Mouse (Mus musculus): ENCODE measurements around the gene Tceal8. TPM values are rescaled to one million over a fixed set of nuclear protein-coding genes. Genes with fewer than 3 reads are reported as not detected.
"Not testable (repeated sequence)": the region's sequence is repeated elsewhere in the genome, so short reads cannot be mapped to it uniquely, and the experiment has no call there.

Gene Tceal8
- polyA plus RNA-seq, 1 experiment: 72.0 TPM

GRCm38 (mm10) chrX:136144195-136144594, 27.9 kb downstream of the Tceal8 start:
- no peak overlapping the region for H3K27ac ChIP-seq (ENCODE audit: insufficient read depth, low read length)
- H3K4me1 ChIP-seq (ENCODE audit: control insufficient read depth, insufficient read depth, low read length): no peaks in the 10 kb centered on the region
- no peaks in the 10 kb centered on the region for H3K27me3 ChIP-seq (ENCODE audit: control insufficient read depth, insufficient read depth, low read length)
- WGBS: 86% methylated on average over 7 of the region's 7 CpGs
- TF ChIP-seq POLR2A (IDR thresholded peaks at IDR 0.05; ENCODE audit: borderline replicate concordance, insufficient read depth, low read length) (no peak), CTCF (IDR thresholded peaks at IDR 0.05; ENCODE audit: borderline replicate concordance, insufficient read depth, low read depth, low read length) (no peak)
- no peak overlapping the region for H3K4me3 ChIP-seq (replicated peaks; ENCODE audit: insufficient read depth, low read depth, low read length)
- DNase-seq: no peak

- H3K4me3 ChIP-seq (replicated peaks; ENCODE audit: insufficient read depth, low read depth, low read length): no peak overlapping the region
- no peaks in the 10 kb centered on the region for H3K27me3 ChIP-seq (ENCODE audit: control insufficient read depth, insufficient read depth, low read length)
- TF ChIP-seq CTCF (IDR thresholded peaks at IDR 0.05; ENCODE audit: borderline replicate concordance, insufficient read depth, low read depth, low read length) (no peak), POLR2A (IDR thresholded peaks at IDR 0.05; ENCODE audit: borderline replicate concordance, insufficient read depth, low read length) (no peak)
- H3K27ac ChIP-seq (ENCODE audit: insufficient read depth, low read length): no peak overlapping the region
- H3K4me1 ChIP-seq (ENCODE audit: control insufficient read depth, insufficient read depth, low read length): no peaks in the 10 kb centered on the region
- DNase-seq: no peak
- WGBS: 84% methylated on average over 2 of the region's 2 CpGs
Observed at GRCm38 (mm10) chrX:136143711-136144110, 28.4 kb downstream of the Tceal8 start.

GRCm38 (mm10) chrX:136141385-136141784, 30.8 kb downstream of the Tceal8 start:
- no peaks in the 10 kb centered on the region for H3K4me1 ChIP-seq (ENCODE audit: control insufficient read depth, insufficient read depth, low read length)
- H3K4me3 ChIP-seq (replicated peaks; ENCODE audit: insufficient read depth, low read depth, low read length): no peak overlapping the region
- no peak for DNase-seq
- no peak overlapping the region for H3K27ac ChIP-seq (ENCODE audit: insufficient read depth, low read length)
- H3K27me3 ChIP-seq (ENCODE audit: control insufficient read depth, insufficient read depth, low read length): no peaks in the 10 kb centered on the region
- 91% methylated on average over 5 of the region's 5 CpGs for WGBS
- no peak for TF ChIP-seq POLR2A (IDR thresholded peaks at IDR 0.05; ENCODE audit: borderline replicate concordance, insufficient read depth, low read length)
- TF ChIP-seq CTCF (IDR thresholded peaks at IDR 0.05; ENCODE audit: borderline replicate concordance, insufficient read depth, low read depth, low read length): no peak

GRCm38 (mm10) chrX:136139640-136140004, 32.5 kb downstream of the Tceal8 start:
- H3K27me3 ChIP-seq (ENCODE audit: control insufficient read depth, insufficient read depth, low read length); H3K4me1 ChIP-seq (ENCODE audit: control insufficient read depth, insufficient read depth, low read length); H3K27ac ChIP-seq (ENCODE audit: insufficient read depth, low read length): not testable (repeated sequence)
- DNase-seq: peak; percentile 4 to 17
- 11% methylated on average over 5 of the region's 5 CpGs for WGBS
- peak overlapping the region; percentile 55 for H3K4me3 ChIP-seq (replicated peaks; ENCODE audit: insufficient read depth, low read depth, low read length)

- H3K27ac ChIP-seq (ENCODE audit: insufficient read depth, low read length); DNase-seq; H3K27me3 ChIP-seq (ENCODE audit: control insufficient read depth, insufficient read depth, low read length); H3K4me1 ChIP-seq (ENCODE audit: control insufficient read depth, insufficient read depth, low read length): not testable (repeated sequence)
- 12% methylated on average over 20 of the region's 64 CpGs for WGBS
- H3K4me3 ChIP-seq (replicated peaks; ENCODE audit: insufficient read depth, low read depth, low read length): peak within 1 kb of the TSS; percentile 55
Observed at GRCm38 (mm10) chrX:136138827-136139639, 33.1 kb downstream of the Tceal8 start, which contains the start of gene Bex4. Bex4 (plus strand) TSS chrX:136138996.

- TF ChIP-seq CTCF (IDR thresholded peaks at IDR 0.05; ENCODE audit: borderline replicate concordance, insufficient read depth, low read depth, low read length): no peak
- TF ChIP-seq POLR2A (IDR thresholded peaks at IDR 0.05; ENCODE audit: borderline replicate concordance, insufficient read depth, low read length): no peak
- H3K4me1 ChIP-seq (ENCODE audit: control insufficient read depth, insufficient read depth, low read length): no peaks in the 10 kb centered on the region
- H3K27ac ChIP-seq (ENCODE audit: insufficient read depth, low read length): no peak overlapping the region
- no peak for DNase-seq
- WGBS: 86% methylated on average over 4 of the region's 4 CpGs
- no peak overlapping the region for H3K4me3 ChIP-seq (replicated peaks; ENCODE audit: insufficient read depth, low read depth, low read length)
- H3K27me3 ChIP-seq (ENCODE audit: control insufficient read depth, insufficient read depth, low read length): no peaks in the 10 kb centered on the region
Observed at GRCm38 (mm10) chrX:136135559-136135958, 36.6 kb downstream of the Tceal8 start.

GRCm38 (mm10) chrX:136127744-136128064, 44.4 kb downstream of the Tceal8 start:
- TF ChIP-seq POLR2A (IDR thresholded peaks at IDR 0.05; ENCODE audit: borderline replicate concordance, insufficient read depth, low read length) (no peak), CTCF (IDR thresholded peaks at IDR 0.05; ENCODE audit: borderline replicate concordance, insufficient read depth, low read depth, low read length) (peak; percentile 52; the same call in 1 of the 2 replicates)
- no peak overlapping the region for H3K4me3 ChIP-seq (replicated peaks; ENCODE audit: insufficient read depth, low read depth, low read length)
- no peak overlapping the region for H3K27ac ChIP-seq (ENCODE audit: insufficient read depth, low read length)
- 5% methylated on average over 5 of the region's 5 CpGs for WGBS
- peak; percentile 50 to 54 for DNase-seq
- H3K27me3 ChIP-seq (ENCODE audit: control insufficient read depth, insufficient read depth, low read length): no peaks in the 10 kb centered on the region
- no peaks in the 10 kb centered on the region for H3K4me1 ChIP-seq (ENCODE audit: control insufficient read depth, insufficient read depth, low read length)

GRCm38 (mm10) chrX:136127038-136127743, 45.0 kb downstream of the Tceal8 start:
- H3K27ac ChIP-seq (ENCODE audit: insufficient read depth, low read length): no peak overlapping the region
- no peaks in the 10 kb centered on the region for H3K4me1 ChIP-seq (ENCODE audit: control insufficient read depth, insufficient read depth, low read length)
- H3K27me3 ChIP-seq (ENCODE audit: control insufficient read depth, insufficient read depth, low read length): no peaks in the 10 kb centered on the region
- no peak for DNase-seq
- H3K4me3 ChIP-seq (replicated peaks; ENCODE audit: insufficient read depth, low read depth, low read length): no peak overlapping the region
- TF ChIP-seq CTCF (IDR thresholded peaks at IDR 0.05; ENCODE audit: borderline replicate concordance, insufficient read depth, low read depth, low read length) (no peak), POLR2A (IDR thresholded peaks at IDR 0.05; ENCODE audit: borderline replicate concordance, insufficient read depth, low read length) (no peak)
- 71% methylated on average over 8 of the region's 8 CpGs for WGBS

Other genes with a start within 250 kb of the Tceal8 start
- 143 TPM in 2 replicates for gene Arxes2, start 178.5 kb downstream of the Tceal8 start, polyA plus RNA-seq (2012; rRNA removed)
- gene Arxes1, start 139.0 kb downstream of the Tceal8 start, polyA plus RNA-seq (2012; rRNA removed): 36.7 and 40.0 TPM in 2 replicates
- gene Bex2, start 104.1 kb downstream of the Tceal8 start, polyA plus RNA-seq (2012; rRNA removed): 291 and 304 TPM in 2 replicates
- 0.05 and 0.10 TPM in 2 replicates for gene Nxf3, start 87.1 kb downstream of the Tceal8 start, polyA plus RNA-seq (2012; rRNA removed)
- gene Bex4, start 33.3 kb downstream of the Tceal8 start, polyA plus RNA-seq (2012; rRNA removed): 27.8 and 33.7 TPM in 2 replicates
- 123 and 134 TPM in 2 replicates for gene Tceal5, start 31.5 kb upstream of the Tceal8 start, polyA plus RNA-seq (2012; rRNA removed)
- 0.22 and 0.33 TPM in 2 replicates for gene Tceal7, start 42.4 kb upstream of the Tceal8 start, polyA plus RNA-seq (2012; rRNA removed)
- gene Bex1, start 43.2 kb upstream of the Tceal8 start, polyA plus RNA-seq (2012; rRNA removed): 110 and 114 TPM in 2 replicates
- gene Tceal9, start 72.7 kb upstream of the Tceal8 start, polyA plus RNA-seq (2012; rRNA removed): 112 and 117 TPM in 2 replicates
- 465 and 491 TPM in 2 replicates for gene Bex3, start 97.9 kb upstream of the Tceal8 start, polyA plus RNA-seq (2012; rRNA removed)